Mouse (Mus musculus) kidney, embryonic 14.5 days (tissue): ENCODE results near the gene Arhgap22. TPM values are rescaled to one million over a fixed set of nuclear protein-coding genes. Genes with fewer than 3 reads are reported as not detected.

Experiments
- ATAC-seq: fragments of 200-750 bp; cut with Nextera tagmentation; 2 replicates; pipeline ENCODE4 v1.8.0; 2017; ENCODE audit warnings: moderate number of reproducible peaks, mild to moderate bottlenecking, moderate TSS enrichment, moderate library complexity; ENCODE audit not compliant: low FRiP score, low TSS enrichment
- H3K27ac ChIP-seq: fragments of 300-500 bp; sonication (generic); 2 replicates; pipeline ENCODE4 v1.5.1; 2014; ENCODE audit warnings: low read depth, mild to moderate bottlenecking, low read length, moderate library complexity, mixed read lengths
- H3K27me3 ChIP-seq: fragments of 300-500 bp; sonication (generic); 2 replicates; pipeline ENCODE4 v1.6.1; 2014; ENCODE audit warnings: mild to moderate bottlenecking, low read length; ENCODE audit not compliant: control insufficient read depth, insufficient read depth
- H3K36me3 ChIP-seq: fragments of 300-500 bp; sonication (generic); 2 replicates; pipeline ENCODE4 v1.6.1; 2014; ENCODE audit warnings: low read length, mixed read lengths; ENCODE audit not compliant: control insufficient read depth, insufficient read depth
- H3K4me1 ChIP-seq: fragments of 300-500 bp; sonication (generic); 2 replicates; pipeline ENCODE4 v1.6.1; 2014; ENCODE audit warnings: low read length, mixed read lengths; ENCODE audit not compliant: control insufficient read depth, insufficient read depth
- H3K4me2 ChIP-seq: fragments of 300-500 bp; sonication (generic); replicated peaks from 2 replicates; pipeline ENCODE4 v1.6.1; 2014; ENCODE audit warnings: low read depth, mild to moderate bottlenecking, low read length
- H3K4me3 ChIP-seq: fragments of 300-500 bp; sonication (generic); 2 replicates; pipeline ENCODE4 v1.5.1; 2014; ENCODE audit warnings: mild to moderate bottlenecking, low read length
- H3K9ac ChIP-seq: fragments of 300-500 bp; sonication (generic); 2 replicates; pipeline ENCODE4 v1.6.1; 2014; ENCODE audit warnings: low read depth, mild to moderate bottlenecking, low read length, moderate library complexity
- H3K9me3 ChIP-seq: fragments of 300-500 bp; sonication (generic); 2 replicates; pipeline ENCODE4 v1.6.1; 2016; ENCODE audit warnings: low read length; ENCODE audit not compliant: control insufficient read depth
- WGBS: fragments of 180-500 bp; shearing (Covaris S2); extraction: QIAGEN DNeasy Blood & Tissue Kit; methylation state at CpG from one replicate; pipeline ENCODE4 v1.1.7; 2014; 5-methylcytosine and 5-hydroxymethylcytosine counted together
- polyA plus RNA-seq: library from polyadenylated mRNA; unstranded; fragments of >200 nt; fragmentation: Nextera tagmentation; extraction: Ambion mirVana; gene quantifications from 2 replicates; pipeline ENCODE4 v1.2.1, GENCODE M21; 2014

Gene Arhgap22
- polyA plus RNA-seq, 1 experiment from 2014 or later: 2.6 TPM

- no peak overlapping the region for H3K4me2 ChIP-seq
- no peak overlapping the region for H3K4me3 ChIP-seq
- peaks cover 3% of the 10 kb centered on the region; the same call in 1 of the 2 replicates for H3K27me3 ChIP-seq
- H3K9me3 ChIP-seq: no peaks in the 10 kb centered on the region
- no peak for ATAC-seq
- H3K27ac ChIP-seq: no peak overlapping the region
- no peaks in the 10 kb centered on the region for H3K36me3 ChIP-seq
- WGBS: 43% methylated on average over 4 of the region's 4 CpGs
- H3K9ac ChIP-seq: no peak overlapping the region
- H3K4me1 ChIP-seq: peaks cover 6% of the 10 kb centered on the region; the same call in 1 of the 2 replicates
Measured at GRCm38 (mm10) chr14:33312309-33312708, 98.5 kb downstream of the Arhgap22 start.

DNA sequence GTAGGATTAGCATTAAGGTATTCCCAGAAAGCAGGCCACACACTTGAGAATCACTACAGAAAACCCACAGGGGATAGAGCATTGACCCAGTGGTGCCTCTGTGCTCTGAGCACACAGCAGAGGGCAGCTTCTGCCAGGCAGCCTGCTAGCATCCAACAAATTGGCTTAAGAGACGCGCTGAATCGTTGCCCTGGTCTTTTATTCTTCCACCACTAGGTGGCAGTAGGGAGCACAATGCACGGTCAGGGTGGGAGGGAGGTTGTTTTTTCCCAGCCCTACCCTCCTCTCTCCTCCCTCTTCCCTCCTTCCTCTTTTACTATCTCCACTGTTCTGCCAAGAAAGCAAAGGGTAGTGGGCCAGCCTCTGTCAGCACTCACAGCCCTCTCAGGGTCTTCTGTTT is 99.8 kb downstream of the Arhgap22 start:
- peaks cover 3% of the 10 kb centered on the region; the same call in 1 of the 2 replicates for H3K27me3 ChIP-seq
- no peak overlapping the region for H3K4me3 ChIP-seq
- H3K9me3 ChIP-seq: no peaks in the 10 kb centered on the region
- 2% methylated on average over 4 of the region's 4 CpGs for WGBS
- peaks cover 6% of the 10 kb centered on the region for H3K4me1 ChIP-seq
- no peak overlapping the region for H3K27ac ChIP-seq
- H3K4me2 ChIP-seq: no peak overlapping the region
- peak; percentile 69 for ATAC-seq
- H3K36me3 ChIP-seq: no peaks in the 10 kb centered on the region
- H3K9ac ChIP-seq: no peak overlapping the region

GRCm38 (mm10) chr14:33314160-33314559 is 100.3 kb downstream of the Arhgap22 start:
- Histone ChIP-seq H3K4me3 (no peak overlapping the region), H3K9ac (no peak overlapping the region), H3K4me2 (no peak overlapping the region), H3K9me3 (no peaks in the 10 kb centered on the region), H3K4me1 (peaks cover 6% of the 10 kb centered on the region), H3K27ac (no peak overlapping the region), H3K36me3 (no peaks in the 10 kb centered on the region), H3K27me3 (peaks cover 3% of the 10 kb centered on the region; the same call in 1 of the 2 replicates)
- WGBS: 36% methylated on average over 7 of the region's 7 CpGs
- ATAC-seq: no peak

DNA sequence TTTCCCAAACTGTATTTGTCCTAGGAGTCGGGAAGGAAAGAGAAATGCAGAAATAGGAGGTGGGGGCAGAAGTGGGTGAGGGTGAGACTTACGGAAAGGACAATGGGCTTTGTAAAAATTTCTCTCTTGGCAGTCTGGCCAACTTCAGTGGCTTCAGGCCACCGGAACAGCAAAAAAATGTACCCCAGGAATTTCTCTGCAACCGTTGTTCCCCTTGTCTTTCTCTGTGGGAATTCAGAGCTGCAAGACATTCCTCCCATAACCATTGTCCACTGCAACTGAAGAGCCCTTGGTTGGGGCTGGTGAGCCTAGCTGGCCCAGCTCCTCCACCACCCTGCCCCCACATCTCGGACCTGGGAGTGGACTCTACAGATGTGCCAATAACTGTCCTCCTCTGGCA is 101.3 kb downstream of the Arhgap22 start:
- Histone ChIP-seq H3K9me3 (no peaks in the 10 kb centered on the region), H3K9ac (no peak overlapping the region), H3K4me3 (no peak overlapping the region), H3K4me2 (no peak overlapping the region), H3K27me3 (peaks cover 6% of the 10 kb centered on the region; the same call in 1 of the 2 replicates), H3K4me1 (peaks cover 6% of the 10 kb centered on the region), H3K36me3 (no peaks in the 10 kb centered on the region), H3K27ac (no peak overlapping the region)
- ATAC-seq: no peak
- WGBS: 70% methylated on average over 5 of the region's 5 CpGs

GRCm38 (mm10) chr14:33315771-33316170 is 101.9 kb downstream of the Arhgap22 start:
- Histone ChIP-seq H3K27me3 (peaks cover 10% of the 10 kb centered on the region; the same call in 1 of the 2 replicates), H3K4me2 (no peak overlapping the region), H3K4me3 (no peak overlapping the region), H3K9ac (no peak overlapping the region), H3K36me3 (no peaks in the 10 kb centered on the region), H3K27ac (no peak overlapping the region), H3K9me3 (no peaks in the 10 kb centered on the region), H3K4me1 (peaks cover 10% of the 10 kb centered on the region)
- 52% methylated on average over 4 of the region's 4 CpGs for WGBS
- ATAC-seq: no peak

GRCm38 (mm10) chr14:33317946-33318345 is 104.1 kb downstream of the Arhgap22 start:
- no peak overlapping the region for H3K9ac ChIP-seq
- no peak overlapping the region for H3K4me2 ChIP-seq
- H3K4me1 ChIP-seq: peaks cover 17% of the 10 kb centered on the region
- H3K4me3 ChIP-seq: no peak overlapping the region
- H3K9me3 ChIP-seq: no peaks in the 10 kb centered on the region
- 48% methylated on average over 6 of the region's 6 CpGs for WGBS
- no peak overlapping the region for H3K27ac ChIP-seq
- H3K36me3 ChIP-seq: no peaks in the 10 kb centered on the region
- peaks cover 16% of the 10 kb centered on the region; the same call in 1 of the 2 replicates for H3K27me3 ChIP-seq
- no peak for ATAC-seq

DNA sequence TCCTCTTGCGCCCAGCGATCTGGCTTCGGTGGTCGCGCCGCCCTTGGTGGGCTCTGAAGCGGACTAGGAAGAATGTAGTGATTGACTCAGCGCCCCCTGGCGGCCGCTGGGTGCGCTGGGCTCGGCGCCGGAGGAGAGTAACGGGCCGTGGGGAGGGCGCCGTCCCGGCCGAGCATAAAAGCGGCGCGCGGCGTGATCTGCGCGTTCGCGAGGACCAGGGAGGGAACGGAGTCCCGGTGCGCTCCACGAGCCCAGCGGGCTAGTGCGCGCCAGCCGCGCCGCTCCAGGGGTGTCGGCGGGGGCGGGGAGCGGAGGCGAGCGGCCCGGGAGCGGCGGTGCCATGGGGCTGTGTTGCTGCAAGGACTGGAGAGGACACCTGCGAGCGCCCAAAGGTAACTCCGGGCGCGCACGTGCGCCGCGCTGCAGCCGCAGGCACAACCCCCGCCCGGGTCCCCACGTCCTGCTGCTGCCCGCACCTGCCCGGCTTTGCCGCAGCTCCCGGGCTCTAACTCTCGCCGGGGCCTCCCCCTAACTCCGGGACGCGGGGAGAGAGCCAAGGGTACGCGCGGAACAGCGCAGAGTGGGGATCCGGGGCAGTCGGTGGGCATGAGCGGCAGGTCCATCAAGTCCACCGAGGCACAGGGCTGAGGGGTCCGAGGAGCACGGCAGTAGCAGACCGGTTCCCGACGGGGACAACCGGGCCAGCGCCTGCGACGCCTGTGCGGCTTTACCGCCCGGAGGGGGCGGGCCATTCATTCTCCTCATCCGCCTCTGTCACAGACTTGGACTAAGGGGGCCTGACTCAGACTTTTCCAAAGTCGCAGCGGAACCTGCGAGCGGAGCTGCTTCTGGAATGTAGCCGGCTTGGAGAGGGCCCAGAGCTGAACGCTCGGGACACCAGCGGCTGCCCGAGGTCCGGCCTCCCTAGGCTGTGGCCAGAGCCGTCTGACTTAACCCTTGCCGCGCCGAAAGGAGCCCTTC is 106.0 kb downstream of the Arhgap22 start:
- Histone ChIP-seq H3K27me3 (peaks cover 16% of the 10 kb centered on the region; the same call in 1 of the 2 replicates), H3K4me1 (peaks cover 11% of the 10 kb centered on the region), H3K27ac (no peak overlapping the region), H3K9me3 (no peaks in the 10 kb centered on the region), H3K36me3 (no peaks in the 10 kb centered on the region), H3K9ac (peak overlapping the region; percentile 58), H3K4me2 (peak overlapping the region; percentile 100), H3K4me3 (peak overlapping the region; percentile 52)
- under 1% methylated on average over 96 of the region's 106 CpGs for WGBS
- peak; percentile 72 for ATAC-seq

- peak overlapping the region; percentile 52 for H3K4me3 ChIP-seq
- H3K27me3 ChIP-seq: peaks cover 16% of the 10 kb centered on the region; the same call in 1 of the 2 replicates
- no peaks in the 10 kb centered on the region for H3K36me3 ChIP-seq
- ATAC-seq: 0 out of 2 replicates have a peak, but pooled peaks have one; percentile 7
- 4% methylated on average over 7 of the region's 7 CpGs for WGBS
- peaks cover 11% of the 10 kb centered on the region for H3K4me1 ChIP-seq
- H3K4me2 ChIP-seq: peak overlapping the region; percentile 100
- H3K9ac ChIP-seq: no peak overlapping the region
- no peaks in the 10 kb centered on the region for H3K9me3 ChIP-seq
- H3K27ac ChIP-seq: no peak overlapping the region
Measured at GRCm38 (mm10) chr14:33320856-33321255, 107.0 kb downstream of the Arhgap22 start.

DNA sequence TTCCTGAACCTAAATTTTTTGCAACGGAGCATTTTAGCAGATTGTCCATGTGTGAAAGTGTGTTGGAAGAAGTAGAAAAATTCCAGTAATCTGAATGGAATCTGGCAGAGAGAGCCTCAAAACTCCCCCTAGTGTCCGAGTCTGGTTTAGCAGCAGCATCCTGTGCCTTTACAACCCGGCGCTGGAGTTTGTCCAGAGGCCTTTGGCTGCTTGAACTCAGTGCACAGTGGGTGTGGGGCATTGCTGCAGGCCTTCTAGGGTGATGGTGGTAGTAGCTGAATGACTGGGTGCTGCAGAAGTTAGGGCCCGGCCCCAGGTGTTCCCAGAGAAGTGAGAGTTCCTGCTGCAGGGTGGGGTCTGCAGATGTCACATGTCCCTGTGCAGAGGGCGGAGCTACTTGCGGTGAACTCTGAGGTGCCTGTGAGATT is 108.8 kb downstream of the Arhgap22 start:
- no peak overlapping the region for H3K9ac ChIP-seq
- peaks cover 16% of the 10 kb centered on the region; the same call in 1 of the 2 replicates for H3K27me3 ChIP-seq
- 22% methylated on average over 7 of the region's 7 CpGs for WGBS
- H3K4me1 ChIP-seq: peaks cover 11% of the 10 kb centered on the region
- no peak overlapping the region for H3K4me3 ChIP-seq
- H3K27ac ChIP-seq: no peak overlapping the region
- H3K36me3 ChIP-seq: no peaks in the 10 kb centered on the region
- H3K4me2 ChIP-seq: no peak overlapping the region
- no peaks in the 10 kb centered on the region for H3K9me3 ChIP-seq
- no peak for ATAC-seq
